Mouse (Mus musculus): ENCODE measurements around the gene Apoa2. TPM values are rescaled to one million over a fixed set of nuclear protein-coding genes. Genes with fewer than 3 reads are reported as not detected.

Apoa2 gene
- polyA plus RNA-seq, 1 experiment, result 8.0 TPM

DNA sequence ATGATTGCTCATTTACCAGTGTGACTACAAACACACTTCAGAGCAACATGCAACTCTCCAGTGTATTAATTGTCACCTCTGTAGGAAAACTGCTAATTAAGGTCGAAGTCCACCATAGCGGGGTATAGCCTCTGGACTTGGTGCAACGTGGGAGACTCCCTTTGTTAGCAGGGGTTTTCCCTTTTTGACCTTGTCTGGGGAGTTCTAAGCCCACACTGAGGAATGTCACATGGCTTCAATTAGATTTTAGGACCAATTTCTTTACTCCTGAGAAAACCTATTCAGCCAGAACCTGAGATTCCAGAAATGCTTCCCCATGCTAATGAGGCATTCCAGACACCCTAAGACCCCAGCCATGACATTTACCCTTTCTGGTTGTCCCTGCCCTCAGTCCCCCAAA lies 5.4 kb downstream of the Apoa2 start:
- no peak overlapping the region for H3K4me3 ChIP-seq (ENCODE audit: control insufficient read depth, low read depth, low read length)
- H3K27me3 ChIP-seq (ENCODE audit: control insufficient read depth, insufficient read depth, low read length), result no peaks in the 10 kb centered on the region
- TF ChIP-seq CTCF (IDR thresholded peaks at IDR 0.05; ENCODE audit: control insufficient read depth, insufficient read depth, insufficient replicate concordance, low read depth, low read length) (no peak), POLR2A (IDR thresholded peaks at IDR 0.05; ENCODE audit: control insufficient read depth, low read depth, low read length) (no peak)
- H3K27ac ChIP-seq (ENCODE audit: control insufficient read depth, insufficient read depth, low read depth, low read length), result no peak overlapping the region
- no peaks in the 10 kb centered on the region for H3K36me3 ChIP-seq (ENCODE audit: control insufficient read depth, insufficient read depth, low read length)
- peaks cover 2% of the 10 kb centered on the region for H3K4me1 ChIP-seq (ENCODE audit: control insufficient read depth, insufficient read depth, low read length)

GRCm38 (mm10) chr1:171231844-171232243 lies 7.0 kb downstream of the Apoa2 start:
- H3K27me3 ChIP-seq (ENCODE audit: control insufficient read depth, insufficient read depth, low read length), result no peaks in the 10 kb centered on the region
- H3K27ac ChIP-seq (ENCODE audit: control insufficient read depth, insufficient read depth, low read depth, low read length), result no peak overlapping the region
- peaks cover 2% of the 10 kb centered on the region; the same call in 1 of the 2 replicates for H3K4me1 ChIP-seq (ENCODE audit: control insufficient read depth, insufficient read depth, low read length)
- H3K36me3 ChIP-seq (ENCODE audit: control insufficient read depth, insufficient read depth, low read length), result peaks cover 1% of the 10 kb centered on the region; the same call in 1 of the 2 replicates
- H3K4me3 ChIP-seq (ENCODE audit: control insufficient read depth, low read depth, low read length), result no peak overlapping the region
- TF ChIP-seq CTCF (IDR thresholded peaks at IDR 0.05; ENCODE audit: control insufficient read depth, insufficient read depth, insufficient replicate concordance, low read depth, low read length) (no peak), POLR2A (IDR thresholded peaks at IDR 0.05; ENCODE audit: control insufficient read depth, low read depth, low read length) (no peak)

DNA sequence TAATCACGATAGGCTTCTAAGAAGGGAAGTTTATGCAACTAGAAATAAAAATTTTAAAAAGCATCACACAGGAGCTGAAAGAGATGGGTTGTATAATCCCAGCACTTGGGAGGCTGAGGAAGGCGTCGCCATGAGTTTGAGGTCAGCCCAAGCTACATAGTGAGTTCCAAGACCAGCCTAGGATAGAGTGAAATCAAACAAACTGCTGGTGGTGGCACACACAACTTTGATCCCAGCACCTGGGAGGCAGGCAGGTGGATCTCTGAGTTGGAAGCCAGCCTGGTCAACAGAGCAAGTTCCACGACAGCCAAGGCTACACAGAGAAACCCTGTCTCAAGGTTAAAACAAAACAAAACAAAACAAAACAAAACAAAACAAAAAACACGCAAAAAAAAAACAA lies 7.5 kb downstream of the Apoa2 start:
- Histone ChIP-seq H3K27me3 (ENCODE audit: control insufficient read depth, insufficient read depth, low read length) (no peaks in the 10 kb centered on the region), H3K4me1 (ENCODE audit: control insufficient read depth, insufficient read depth, low read length) (peaks cover 2% of the 10 kb centered on the region; the same call in 1 of the 2 replicates), H3K4me3 (ENCODE audit: control insufficient read depth, low read depth, low read length) (no peak overlapping the region), H3K27ac (ENCODE audit: control insufficient read depth, insufficient read depth, low read depth, low read length) (peak overlapping the region; percentile 88), H3K36me3 (ENCODE audit: control insufficient read depth, insufficient read depth, low read length) (peaks cover 1% of the 10 kb centered on the region; the same call in 1 of the 2 replicates)
- TF ChIP-seq CTCF (IDR thresholded peaks at IDR 0.05; ENCODE audit: control insufficient read depth, insufficient read depth, insufficient replicate concordance, low read depth, low read length) (no peak), POLR2A (IDR thresholded peaks at IDR 0.05; ENCODE audit: control insufficient read depth, low read depth, low read length) (no peak)

DNA sequence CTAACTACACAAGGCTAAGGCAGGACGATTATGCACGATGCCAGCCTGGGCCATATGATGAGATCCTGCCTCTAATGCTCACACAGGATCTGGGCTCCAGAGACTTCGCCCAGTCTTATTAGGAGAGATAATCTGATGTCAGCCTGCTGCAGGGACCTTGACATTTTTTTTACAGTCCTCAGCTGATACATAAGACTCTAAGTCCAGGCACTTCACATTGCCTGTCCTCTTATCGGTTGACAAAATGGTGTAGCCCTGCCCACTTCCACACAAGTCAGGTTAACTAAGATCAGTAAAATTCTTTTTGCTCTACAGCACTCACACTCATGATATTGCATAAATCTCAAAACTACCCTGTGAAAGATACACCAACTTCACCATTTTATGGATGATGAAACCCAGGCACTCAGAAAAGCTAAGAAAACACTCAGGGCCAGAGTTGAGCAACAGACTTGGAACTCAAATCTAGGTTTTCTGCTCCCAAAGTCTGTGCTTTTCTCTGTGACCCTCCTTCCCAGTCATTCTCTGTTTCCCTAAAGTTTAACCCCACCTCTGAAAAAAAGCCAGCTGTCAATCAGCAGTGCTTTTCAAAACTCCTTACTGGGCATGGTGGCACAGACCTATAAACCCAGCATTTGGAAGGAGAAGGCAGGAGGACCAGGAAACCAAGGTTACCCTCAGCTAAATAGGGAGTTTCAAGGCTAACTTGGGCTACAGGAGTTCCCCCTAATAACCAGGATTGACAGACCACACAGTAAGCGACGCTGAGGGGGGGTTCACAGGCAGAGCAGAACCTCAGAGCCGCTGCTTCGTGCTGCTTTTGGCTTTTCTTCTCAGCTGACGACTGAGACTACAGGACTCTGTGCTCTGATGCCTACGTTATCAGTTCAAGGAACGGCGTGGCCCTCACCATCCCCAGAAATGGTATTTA lies 8.2 kb downstream of the Apoa2 start:
- Histone ChIP-seq H3K27ac (ENCODE audit: control insufficient read depth, insufficient read depth, low read depth, low read length) (peak overlapping the region; percentile 88), H3K27me3 (ENCODE audit: control insufficient read depth, insufficient read depth, low read length) (no peaks in the 10 kb centered on the region), H3K36me3 (ENCODE audit: control insufficient read depth, insufficient read depth, low read length) (peaks cover 3% of the 10 kb centered on the region), H3K4me1 (ENCODE audit: control insufficient read depth, insufficient read depth, low read length) (peaks cover 2% of the 10 kb centered on the region; the same call in 1 of the 2 replicates), H3K4me3 (ENCODE audit: control insufficient read depth, low read depth, low read length) (no peak overlapping the region)
- no peak for TF ChIP-seq POLR2A (IDR thresholded peaks at IDR 0.05; ENCODE audit: control insufficient read depth, low read depth, low read length)
- TF ChIP-seq CTCF (IDR thresholded peaks at IDR 0.05; ENCODE audit: control insufficient read depth, insufficient read depth, insufficient replicate concordance, low read depth, low read length), result no peak

- TF ChIP-seq CTCF (IDR thresholded peaks at IDR 0.05; ENCODE audit: control insufficient read depth, insufficient read depth, insufficient replicate concordance, low read depth, low read length), result no peak
- 0 out of 2 replicates have a peak, but pooled peaks have one; percentile 12 for TF ChIP-seq POLR2A (IDR thresholded peaks at IDR 0.05; ENCODE audit: control insufficient read depth, low read depth, low read length)
- Histone ChIP-seq H3K4me1 (ENCODE audit: control insufficient read depth, insufficient read depth, low read length) (peaks cover 2% of the 10 kb centered on the region; the same call in 1 of the 2 replicates), H3K27me3 (ENCODE audit: control insufficient read depth, insufficient read depth, low read length) (no peaks in the 10 kb centered on the region), H3K27ac (ENCODE audit: control insufficient read depth, insufficient read depth, low read depth, low read length) (peak within 1 kb of the TSS; percentile 88), H3K4me3 (ENCODE audit: control insufficient read depth, low read depth, low read length) (no peak within 1 kb of the TSS; the same call in 1 of the 2 replicates), H3K36me3 (ENCODE audit: control insufficient read depth, insufficient read depth, low read length) (peaks cover 7% of the 10 kb centered on the region)
Measured at GRCm38 (mm10) chr1:171234126-171234525, 9.3 kb downstream of the Apoa2 start, which contains the start of gene Fcer1g. TSS of gene Fcer1g (minus strand) at chr1:171234365.

GRCm38 (mm10) chr1:171234538-171234937 lies 9.7 kb downstream of the Apoa2 start:
- peak overlapping the region; percentile 72 for H3K27ac ChIP-seq (ENCODE audit: control insufficient read depth, insufficient read depth, low read depth, low read length)
- peaks cover 7% of the 10 kb centered on the region for H3K36me3 ChIP-seq (ENCODE audit: control insufficient read depth, insufficient read depth, low read length)
- no peak overlapping the region for H3K4me3 ChIP-seq (ENCODE audit: control insufficient read depth, low read depth, low read length)
- no peaks in the 10 kb centered on the region for H3K27me3 ChIP-seq (ENCODE audit: control insufficient read depth, insufficient read depth, low read length)
- TF ChIP-seq CTCF (IDR thresholded peaks at IDR 0.05; ENCODE audit: control insufficient read depth, insufficient read depth, insufficient replicate concordance, low read depth, low read length), result no peak
- no peak for TF ChIP-seq POLR2A (IDR thresholded peaks at IDR 0.05; ENCODE audit: control insufficient read depth, low read depth, low read length)
- peaks cover 2% of the 10 kb centered on the region; the same call in 1 of the 2 replicates for H3K4me1 ChIP-seq (ENCODE audit: control insufficient read depth, insufficient read depth, low read length)

DNA sequence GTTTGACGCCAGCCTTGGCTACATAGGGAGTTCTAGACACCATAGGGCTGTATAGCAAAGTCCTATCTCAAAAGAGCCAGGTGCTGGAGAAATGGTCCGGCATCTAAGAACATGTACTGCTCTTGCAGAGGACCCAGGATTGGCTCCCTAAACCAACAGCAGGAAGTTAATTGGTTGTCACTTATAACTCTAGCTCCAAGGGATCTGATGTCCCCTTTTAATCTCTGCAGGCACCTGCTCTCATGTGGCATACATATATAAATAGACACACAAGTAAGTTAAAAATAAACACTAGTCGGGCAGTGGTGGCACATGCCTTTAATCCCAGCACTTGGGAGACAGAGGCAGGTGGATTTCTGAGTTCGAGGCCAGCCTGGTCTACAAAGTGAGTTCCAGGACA lies 10.9 kb downstream of the Apoa2 start:
- Histone ChIP-seq H3K4me1 (ENCODE audit: control insufficient read depth, insufficient read depth, low read length) (peaks cover 2% of the 10 kb centered on the region; the same call in 1 of the 2 replicates), H3K27me3 (ENCODE audit: control insufficient read depth, insufficient read depth, low read length) (no peaks in the 10 kb centered on the region), H3K4me3 (ENCODE audit: control insufficient read depth, low read depth, low read length) (no peak overlapping the region), H3K36me3 (ENCODE audit: control insufficient read depth, insufficient read depth, low read length) (peaks cover 7% of the 10 kb centered on the region), H3K27ac (ENCODE audit: control insufficient read depth, insufficient read depth, low read depth, low read length) (no peak overlapping the region)
- TF ChIP-seq CTCF (IDR thresholded peaks at IDR 0.05; ENCODE audit: control insufficient read depth, insufficient read depth, insufficient replicate concordance, low read depth, low read length) (no peak), POLR2A (IDR thresholded peaks at IDR 0.05; ENCODE audit: control insufficient read depth, low read depth, low read length) (no peak)
